Mouse (Mus musculus): Measurements from ENCODE around the gene Ciao1. TPM values are rescaled to one million over a fixed set of nuclear protein-coding genes. Genes with fewer than 3 reads are reported as not detected.

Ciao1 gene
- 35.1 to 39.2 TPM (median 36.7 TPM) in 4 replicates for total RNA-seq (2023; ENCODE audit: inconsistent age)

DNA sequence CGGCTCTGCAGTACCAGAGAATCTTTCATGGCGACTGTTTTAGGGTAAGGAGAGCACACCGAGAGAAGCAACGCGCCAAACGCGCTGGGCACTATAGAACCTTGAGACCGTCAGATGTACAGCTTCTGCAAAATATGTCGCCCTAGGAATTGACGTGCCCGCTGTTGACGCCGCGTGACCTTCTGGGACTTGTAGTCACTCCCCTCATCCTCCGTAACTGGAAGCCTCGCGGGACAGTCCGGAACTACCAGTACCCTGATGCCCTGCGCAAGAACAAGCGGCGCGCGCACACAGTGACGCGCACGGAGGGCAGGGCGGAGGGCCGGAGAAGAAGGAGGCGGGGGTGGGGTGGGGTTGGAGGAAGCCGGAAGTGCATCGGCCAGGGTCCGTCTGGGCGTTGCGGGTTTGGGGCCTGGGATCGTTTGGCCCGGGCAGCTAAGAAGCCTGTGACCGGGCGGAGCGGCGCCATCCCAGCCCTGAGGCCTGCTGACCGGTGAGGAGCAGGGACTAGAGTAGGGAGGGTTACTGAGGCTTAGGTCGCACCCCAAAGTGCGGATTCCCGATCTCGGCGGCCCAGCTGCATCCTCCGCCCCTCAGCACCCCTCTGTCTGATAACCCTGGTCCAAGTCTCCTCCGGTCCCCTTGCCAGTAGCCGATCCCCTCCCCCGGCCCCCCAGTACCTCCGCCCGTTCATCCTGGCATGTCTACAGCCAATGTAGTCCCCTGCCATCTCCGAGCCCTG, at the start of gene Ciao1, which contains the start of gene Tmem127:
Gene Ciao1, minus strand, starts transcription at position 225 of the 742 bp plus-strand sequence.
Gene Tmem127, plus strand, starts transcription at position 317 of the 742 bp plus-strand sequence.

DNA sequence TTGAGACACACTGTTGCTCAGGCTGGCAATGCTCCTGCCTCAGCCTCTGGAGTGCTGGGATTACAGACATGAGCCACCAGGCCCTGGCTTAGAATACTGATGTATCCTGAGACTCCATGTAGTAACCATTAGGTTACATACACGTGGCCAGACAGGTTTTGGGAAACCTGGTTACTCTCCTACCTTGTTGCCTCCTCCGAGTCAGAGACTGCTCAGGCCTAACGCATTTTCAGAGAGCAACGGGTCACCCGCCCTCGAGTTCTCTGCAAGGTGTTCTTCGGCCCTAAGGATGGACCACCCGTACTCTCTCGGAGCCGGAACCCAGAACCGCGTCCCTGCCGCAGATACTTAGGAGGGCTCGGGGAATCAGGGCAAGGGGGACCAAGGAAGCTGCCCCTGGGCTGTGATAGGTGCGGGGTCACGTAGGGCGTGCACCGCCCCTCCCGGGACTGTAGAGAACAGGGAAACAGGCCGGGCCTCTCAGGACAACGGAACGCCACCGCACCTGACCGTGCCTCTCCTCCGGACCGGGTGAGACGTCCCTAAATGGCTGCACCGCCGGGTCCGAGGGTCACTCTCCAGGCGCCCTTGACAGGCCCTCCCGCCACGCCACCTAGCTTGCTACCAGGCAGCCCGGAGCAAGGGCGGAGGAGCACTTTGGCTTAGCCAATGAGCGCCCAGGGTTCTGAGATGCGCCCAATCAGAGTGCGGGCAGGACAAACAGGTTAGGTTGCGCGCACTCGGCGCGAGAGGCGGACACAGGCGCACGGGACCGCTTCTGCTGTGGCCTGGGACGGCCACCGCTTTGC, 22.1 kb upstream of the Ciao1 start, which contains the start of gene Stard7:
Gene Stard7, plus strand, starts transcription at position 728 of the 809 bp plus-strand sequence.

DNA sequence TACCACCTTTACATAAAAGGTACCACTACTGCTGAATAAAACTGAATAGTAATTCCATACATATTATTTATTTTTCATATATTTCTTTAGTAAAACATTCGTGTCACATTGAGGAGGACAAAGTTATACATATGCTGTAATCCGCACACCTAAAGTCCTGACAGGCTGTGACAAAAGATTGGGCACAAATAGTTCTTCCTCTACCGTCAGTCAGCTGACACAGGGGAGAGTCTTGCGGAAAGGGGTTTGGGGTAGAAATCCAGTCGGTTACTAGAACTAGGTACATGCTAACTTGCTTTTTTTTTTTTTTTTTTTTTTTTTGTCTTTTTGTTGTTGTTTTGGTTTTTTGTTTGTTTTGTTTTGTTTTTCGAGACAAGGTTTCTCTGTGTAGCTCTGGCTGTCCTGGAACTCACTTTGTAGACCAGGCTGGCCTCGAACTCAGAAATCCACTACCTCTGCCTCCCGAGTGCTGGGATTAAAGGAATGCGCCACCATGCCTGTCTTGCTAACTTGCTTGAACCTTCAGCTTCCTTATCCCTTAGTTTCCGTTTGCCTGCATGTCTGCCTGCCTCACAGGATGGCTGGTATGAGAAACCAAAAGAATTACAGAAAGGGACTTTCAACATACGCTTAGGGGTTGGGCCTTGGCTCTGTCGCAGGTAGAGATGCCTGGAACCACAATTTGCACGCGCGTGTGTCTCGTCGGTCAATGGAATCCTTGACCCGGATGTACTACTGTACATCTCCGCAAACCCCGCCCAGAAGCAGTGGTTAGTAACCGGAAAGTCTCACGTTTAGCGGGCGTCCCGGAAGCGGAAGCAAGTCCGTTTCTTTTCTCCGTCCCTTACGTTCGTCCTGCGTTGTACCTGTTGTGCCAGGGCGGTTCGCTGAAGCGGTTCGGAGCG, 39.8 kb downstream of the Ciao1 start, which contains the start of the genes 1810024B03Rik and Snrnp200:
Gene 1810024B03Rik, minus strand, starts transcription at position 734 of the 905 bp plus-strand sequence.
Gene Snrnp200, plus strand, starts transcription at position 840 of the 905 bp plus-strand sequence.

Other genes with a start within 250 kb of the Ciao1 start
- 25.3 to 28.3 TPM (median 26.0 TPM) in 4 replicates for gene Ap4e1, start 239.1 kb downstream of the Ciao1 start, total RNA-seq (2023; ENCODE audit: inconsistent age)
- 14.5 to 17.8 TPM (median 15.8 TPM) in 4 replicates for gene Blvra, start 177.2 kb downstream of the Ciao1 start, total RNA-seq (2023; ENCODE audit: inconsistent age)
- gene Ncaph, start 113.9 kb downstream of the Ciao1 start, total RNA-seq (2023; ENCODE audit: inconsistent age), result 6.9 to 9.8 TPM (median 8.8 TPM) in 4 replicates
- gene Itpripl1, start 104.4 kb downstream of the Ciao1 start, total RNA-seq (2023; ENCODE audit: inconsistent age), result 12.7 to 15.1 TPM (median 14.0 TPM) in 4 replicates
- gene 1810024B03Rik, start 39.5 kb downstream of the Ciao1 start, total RNA-seq (2023; ENCODE audit: inconsistent age), result 1.4 to 2.9 TPM (median 1.8 TPM) in 4 replicates
- gene Snrnp200, start 39.4 kb downstream of the Ciao1 start, total RNA-seq (2023; ENCODE audit: inconsistent age), result 157 to 172 TPM (median 169 TPM) in 4 replicates
- 43.4 to 48.2 TPM (median 45.3 TPM) in 4 replicates for gene Tmem127, start 92 bp upstream of the Ciao1 start, total RNA-seq (2023; ENCODE audit: inconsistent age)
- gene Stard7, start 22.4 kb upstream of the Ciao1 start, total RNA-seq (2023; ENCODE audit: inconsistent age), result 78.6 to 99.8 TPM (median 87.2 TPM) in 4 replicates
- 590 to 708 TPM (median 654 TPM) in 4 replicates for gene Dusp2, start 88.3 kb upstream of the Ciao1 start, total RNA-seq (2023; ENCODE audit: inconsistent age)
- 0.57 to 1.2 TPM (median 0.86 TPM) in 4 replicates for gene Astl, start 90.8 kb upstream of the Ciao1 start, total RNA-seq (2023; ENCODE audit: inconsistent age)
- gene Adra2b, start 115.4 kb upstream of the Ciao1 start, total RNA-seq (2023; ENCODE audit: inconsistent age), result not detected in 4 replicates
- gene Gpat2, start 177.4 kb upstream of the Ciao1 start, total RNA-seq (2023; ENCODE audit: inconsistent age), result 0.33 to 0.55 TPM (median 0.33 TPM) in 3 of 4 replicates, not detected in the other
- gene Fahd2a, start 196.7 kb upstream of the Ciao1 start, total RNA-seq (2023; ENCODE audit: inconsistent age), result 9.4 to 17.1 TPM (median 15.3 TPM) in 4 replicates